Mouse (Mus musculus) neural tube, embryonic 11.5 days (tissue): ENCODE results near the gene Pdia5. TPM values are rescaled to one million over a fixed set of nuclear protein-coding genes. Genes with fewer than 3 reads are reported as not detected.
A peak's percentile ranks its signal among the peaks of the same experiment; 100 is the strongest.

Experiments used
- ATAC-seq: fragments of 200-750 bp; cut with Nextera tagmentation; 2 replicates; pipeline ENCODE4 v1.8.0; 2017; ENCODE audit warnings: moderate number of reproducible peaks, mild to moderate bottlenecking, moderate TSS enrichment, moderate library complexity; ENCODE audit not compliant: insufficient read depth, low FRiP score, low TSS enrichment
- DNase-seq: peaks from one replicate; pipeline ENCODE4 v3.0.0-alpha.2; 2015; ENCODE audit warnings: low spot score
- H3K27ac ChIP-seq: fragments of 300-500 bp; sonication (generic); 2 replicates; pipeline ENCODE4 v1.5.1; 2014; ENCODE audit warnings: low read depth, mild to moderate bottlenecking, low read length
- H3K27me3 ChIP-seq: fragments of 300-500 bp; sonication (generic); 2 replicates; pipeline ENCODE4 v1.6.1; 2014; ENCODE audit warnings: mild to moderate bottlenecking, low read length, mixed read lengths; ENCODE audit not compliant: control insufficient read depth, insufficient read depth
- H3K36me3 ChIP-seq: fragments of 300-500 bp; sonication (generic); 2 replicates; pipeline ENCODE4 v1.6.1; 2014; ENCODE audit warnings: mild to moderate bottlenecking, low read length, moderate library complexity, mixed read lengths; ENCODE audit not compliant: control insufficient read depth, insufficient read depth
- H3K4me1 ChIP-seq: fragments of 300-500 bp; sonication (generic); 2 replicates; pipeline ENCODE4 v1.6.1; 2014; ENCODE audit warnings: low read length, mixed read lengths; ENCODE audit not compliant: control insufficient read depth, insufficient read depth
- H3K4me2 ChIP-seq: fragments of 300-500 bp; sonication (generic); 2 replicates; pipeline ENCODE4 v1.6.1; 2014; ENCODE audit warnings: low read depth, mild to moderate bottlenecking, moderate library complexity
- H3K4me3 ChIP-seq: fragments of 300-500 bp; sonication (generic); 2 replicates; pipeline ENCODE4 v1.5.1; 2014; ENCODE audit warnings: low read depth, low read length
- H3K9ac ChIP-seq: fragments of 300-500 bp; sonication (generic); 2 replicates; pipeline ENCODE4 v1.6.1; 2014; ENCODE audit warnings: mild to moderate bottlenecking, low read length
- H3K9me3 ChIP-seq: fragments of 300-500 bp; sonication (generic); 2 replicates; pipeline ENCODE4 v1.6.1; 2016; ENCODE audit warnings: low read length; ENCODE audit not compliant: control insufficient read depth
- WGBS: fragments of 180-500 bp; shearing (Covaris S2); extraction: QIAGEN DNeasy Blood & Tissue Kit; methylation state at CpG from one replicate; pipeline ENCODE4 v1.1.7; 2014; 5-methylcytosine and 5-hydroxymethylcytosine counted together
- polyA plus RNA-seq: library from polyadenylated mRNA; unstranded; fragments of >200 nt; fragmentation: Nextera tagmentation; extraction: Ambion mirVana; gene quantifications from 2 replicates; pipeline ENCODE4 v1.2.1, GENCODE M21; 2014

Gene Pdia5
- polyA plus RNA-seq, 1 experiment from 2014 or later, result 14.2 TPM

DNA sequence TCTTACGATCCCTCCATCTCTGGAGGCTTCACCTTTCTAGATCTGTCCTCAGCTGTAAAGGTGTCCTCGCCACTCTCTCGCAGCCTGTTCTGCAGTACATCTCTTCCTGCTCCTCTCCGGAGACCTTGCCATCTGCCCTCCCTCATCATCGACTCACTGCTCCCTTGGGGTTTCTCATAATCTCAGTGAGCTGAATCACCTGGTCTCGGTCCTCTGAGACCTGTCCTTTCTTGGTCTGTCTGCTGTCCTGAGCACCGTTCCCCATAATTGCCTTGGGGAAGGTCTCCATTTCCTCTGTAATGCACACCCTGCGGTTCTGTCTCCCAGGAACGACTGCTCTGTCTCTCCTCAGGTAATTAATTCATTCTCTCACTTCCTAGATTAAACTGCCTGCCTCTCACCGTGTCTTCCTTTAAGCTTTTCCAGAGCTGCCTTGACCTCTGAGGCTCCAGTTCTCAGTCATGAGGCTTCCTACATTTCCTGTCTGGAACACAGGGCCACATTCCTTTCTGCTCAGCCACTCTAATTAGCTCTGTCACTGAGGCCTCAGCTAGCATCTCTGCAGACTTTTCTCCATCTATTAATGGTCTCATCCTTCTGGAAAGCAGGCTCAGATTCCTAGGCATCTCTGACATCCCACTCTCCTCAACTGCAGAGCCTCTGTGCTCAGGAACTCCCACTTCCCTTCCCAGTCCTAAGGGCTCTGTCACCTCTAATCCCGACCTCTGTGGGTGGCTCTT is 18.8 kb upstream of the Pdia5 start:
- no peak overlapping the region for H3K27ac ChIP-seq
- no peak for DNase-seq

DNA sequence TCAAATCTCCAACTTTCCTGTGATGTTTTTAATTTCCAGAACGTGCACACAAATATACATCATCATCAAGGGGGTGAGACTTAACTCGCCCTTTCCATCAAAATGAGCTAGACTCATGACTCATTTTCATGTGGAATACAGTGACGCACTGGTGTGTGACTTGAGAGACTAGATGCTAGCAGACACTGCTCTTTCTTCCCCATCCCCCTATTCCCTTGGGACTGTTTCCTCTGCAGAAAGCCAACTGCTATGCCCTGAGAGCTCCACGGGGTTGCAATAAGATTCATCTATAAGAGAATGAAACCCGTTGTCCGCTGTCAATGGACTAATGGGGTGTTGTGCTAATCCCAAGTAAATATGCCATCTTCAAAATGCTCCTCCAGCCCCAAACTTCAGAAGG is 17.9 kb upstream of the Pdia5 start:
- Histone ChIP-seq H3K4me2 (no peak overlapping the region), H3K9ac (no peak overlapping the region), H3K9me3 (no peaks in the 10 kb centered on the region), H3K27ac (no peak overlapping the region), H3K4me1 (no peaks in the 10 kb centered on the region), H3K27me3 (no peaks in the 10 kb centered on the region), H3K36me3 (no peaks in the 10 kb centered on the region), H3K4me3 (no peak overlapping the region)
- 88% methylated on average over 6 of the region's 6 CpGs for WGBS
- DNase-seq (no peak), ATAC-seq (no peak)

More for the DNA sequence above, 18.8 kb upstream of the Pdia5 start:
- no peaks in the 10 kb centered on the region for H3K4me1 ChIP-seq
- no peaks in the 10 kb centered on the region for H3K9me3 ChIP-seq
- whole genome bisulfite sequencing, result 57% methylated on average over 11 of the region's 11 CpGs
- no peaks in the 10 kb centered on the region for H3K36me3 ChIP-seq
- no peak overlapping the region for H3K9ac ChIP-seq
- H3K4me3 ChIP-seq, result no peak overlapping the region
- no peak overlapping the region for H3K4me2 ChIP-seq
- ATAC-seq, result no peak
- H3K27me3 ChIP-seq, result no peaks in the 10 kb centered on the region

- WGBS, result 94% methylated on average over 4 of the region's 4 CpGs
- H3K9ac ChIP-seq, result no peak overlapping the region
These were observed 15.1 kb upstream of the Pdia5 start for GRCm38 (mm10) chr16:35505786-35506185.

GRCm38 (mm10) chr16:35504266-35504665 is 13.6 kb upstream of the Pdia5 start:
- H3K27me3 ChIP-seq, result no peaks in the 10 kb centered on the region
- no peak for DNase-seq
- no peak overlapping the region for H3K4me3 ChIP-seq
- H3K9me3 ChIP-seq, result no peaks in the 10 kb centered on the region
- 81% methylated on average over 8 of the region's 8 CpGs for WGBS
- no peaks in the 10 kb centered on the region for H3K4me1 ChIP-seq
- no peaks in the 10 kb centered on the region for H3K36me3 ChIP-seq
- no peak overlapping the region for H3K27ac ChIP-seq
- H3K9ac ChIP-seq, result no peak overlapping the region
- no peak for ATAC-seq
- no peak overlapping the region for H3K4me2 ChIP-seq

More at GRCm38 (mm10) chr16:35505786-35506185, 15.1 kb upstream of the Pdia5 start:
- Histone ChIP-seq H3K4me3 (no peak overlapping the region), H3K4me1 (no peaks in the 10 kb centered on the region), H3K9me3 (no peaks in the 10 kb centered on the region), H3K27ac (no peak overlapping the region), H3K4me2 (no peak overlapping the region), H3K27me3 (no peaks in the 10 kb centered on the region), H3K36me3 (no peaks in the 10 kb centered on the region)
- no peak for DNase-seq
- ATAC-seq, result no peak

DNA sequence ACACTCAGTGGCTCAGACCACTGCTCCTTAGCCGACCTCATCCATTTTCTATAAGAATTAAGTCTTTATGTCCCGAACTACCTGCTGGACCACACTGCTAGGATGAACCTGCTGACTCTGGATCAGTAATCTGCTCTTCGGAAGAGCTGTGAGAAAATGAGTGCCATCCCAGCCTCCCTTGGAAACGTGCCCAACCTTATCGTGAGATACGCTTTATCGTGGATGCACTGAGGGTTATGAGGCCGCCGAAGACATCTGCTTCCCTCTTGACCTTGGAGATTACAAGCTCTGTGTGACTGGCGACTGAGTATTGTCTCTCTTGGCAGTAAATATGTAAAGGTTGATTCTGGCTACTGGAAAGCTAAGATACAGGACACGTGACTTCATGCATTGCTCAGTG is 11.8 kb upstream of the Pdia5 start:
- Histone ChIP-seq H3K27me3 (no peaks in the 10 kb centered on the region), H3K4me1 (no peaks in the 10 kb centered on the region), H3K9me3 (no peaks in the 10 kb centered on the region), H3K27ac (no peak overlapping the region), H3K4me2 (no peak overlapping the region), H3K4me3 (no peak overlapping the region), H3K9ac (no peak overlapping the region), H3K36me3 (no peaks in the 10 kb centered on the region)
- WGBS, result 91% methylated on average over 11 of the region's 11 CpGs
- DNase-seq (no peak), ATAC-seq (no peak)

- Histone ChIP-seq H3K4me3 (no peak overlapping the region), H3K9ac (no peak overlapping the region), H3K27me3 (no peaks in the 10 kb centered on the region), H3K4me2 (no peak overlapping the region), H3K9me3 (no peaks in the 10 kb centered on the region), H3K36me3 (no peaks in the 10 kb centered on the region), H3K4me1 (no peaks in the 10 kb centered on the region), H3K27ac (no peak overlapping the region)
- DNase-seq, result no peak
- ATAC-seq, result no peak
- 50% methylated on average over 4 of the region's 4 CpGs for WGBS
These were observed 10.6 kb upstream of the Pdia5 start for GRCm38 (mm10) chr16:35501106-35501760.

GRCm38 (mm10) chr16:35500342-35500741 is 9.7 kb upstream of the Pdia5 start:
- no peaks in the 10 kb centered on the region for H3K9me3 ChIP-seq
- H3K27ac ChIP-seq, result no peak overlapping the region
- no peak overlapping the region for H3K4me2 ChIP-seq
- no peak overlapping the region for H3K9ac ChIP-seq
- WGBS, result 92% methylated on average over 3 of the region's 3 CpGs
- H3K36me3 ChIP-seq, result no peaks in the 10 kb centered on the region
- ATAC-seq (no peak), DNase-seq (no peak)
- no peaks in the 10 kb centered on the region for H3K27me3 ChIP-seq
- no peak overlapping the region for H3K4me3 ChIP-seq
- H3K4me1 ChIP-seq, result no peaks in the 10 kb centered on the region

- Histone ChIP-seq H3K36me3 (no peaks in the 10 kb centered on the region), H3K9me3 (no peaks in the 10 kb centered on the region), H3K4me1 (peaks cover 20% of the 10 kb centered on the region), H3K27ac (no peak overlapping the region), H3K4me2 (peak overlapping the region; percentile 97), H3K27me3 (no peaks in the 10 kb centered on the region), H3K4me3 (peak overlapping the region; percentile 76), H3K9ac (peak overlapping the region; percentile 60)
- ATAC-seq, result peak; percentile 1; the same call in 1 of the 2 replicates
- WGBS, result 10% methylated on average over 10 of the region's 10 CpGs
- no peak for DNase-seq
These were observed 880 bp downstream of the Pdia5 start for GRCm38 (mm10) chr16:35489793-35490192.
